12 mouse cellular contexts compared by ENCODE assay signal in the genomic region with DNA sequence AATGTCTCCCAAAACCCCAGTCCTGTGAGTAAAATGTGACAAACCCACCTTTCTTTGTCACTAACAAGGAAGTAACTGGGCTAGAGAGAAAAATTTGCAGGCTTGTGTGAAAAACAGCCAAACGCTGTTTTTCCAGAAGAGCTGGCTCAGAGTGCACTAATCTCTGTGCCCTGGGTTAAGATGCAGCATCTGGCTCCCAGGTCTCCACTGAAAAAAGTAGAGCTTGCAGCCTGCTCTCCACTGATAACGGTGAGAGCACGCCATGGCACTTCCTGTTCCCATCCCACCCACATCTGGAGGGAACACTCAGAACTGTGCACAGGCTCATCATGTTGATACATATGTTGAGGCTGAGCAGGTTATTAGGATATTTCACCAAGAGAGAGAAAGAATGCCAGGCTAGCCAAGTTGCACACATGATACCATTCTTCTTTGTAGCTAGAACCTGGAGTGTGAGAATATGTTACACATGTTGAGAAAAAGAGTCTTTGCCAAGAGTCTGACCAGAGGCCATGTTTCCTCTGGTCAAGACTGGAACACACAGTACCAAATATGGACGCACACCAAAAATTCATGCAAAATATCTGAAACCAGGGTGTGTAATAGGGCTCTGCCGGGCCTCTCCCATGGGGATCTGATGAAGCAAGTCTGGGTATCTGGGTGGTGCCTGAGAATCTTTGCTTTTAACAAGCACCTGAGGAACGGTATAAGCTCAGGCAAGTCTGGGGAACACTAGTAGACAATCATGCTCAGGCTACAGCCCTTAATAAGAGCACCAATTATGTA.
DNase-seq lines count a peak whose midpoint lies in the region; ATAC-seq and TF ChIP-seq lines count a peak whose summit lies in the region.
"Had no signal": no experiment of that assay in that cellular context is flagged by ENCODE, and none has a peak within 500 bp of the region (broad histone marks: within the 10 kb centered on the region; RNA-seq: fewer than 3 reads in every experiment).

No protein-coding gene starts in this region.

- no peak for TF ChIP-seq CTCF in intestine, postnatal 0 days (IDR thresholded peaks at IDR 0.05; ENCODE audit: low read depth)

- ATAC-seq in intestine, embryonic 15.5 days: peak; percentile 59; the same call in 1 of the 2 replicates
- no peak for ATAC-seq in intestine, postnatal 0 days
- ATAC-seq in liver, embryonic 12.5 days: peak; percentile 97
- ATAC-seq in stomach, embryonic 15.5 days (ENCODE audit: insufficient read depth, low FRiP score, low read depth): peak; percentile 92
- ATAC-seq: forebrain, postnatal 0 days; Patski had no signal

- H3K27ac ChIP-seq in intestine, embryonic 15.5 days: no peak overlapping the region
- H3K27ac ChIP-seq in intestine, postnatal 0 days (ENCODE audit: low read depth, low read length): no peak overlapping the region
- peak overlapping the region; percentile 99 for H3K27ac ChIP-seq in liver, embryonic 12.5 days
- peak overlapping the region; percentile 63 for H3K27ac ChIP-seq in stomach, embryonic 15.5 days

- no peak overlapping the region for H3K4me2 ChIP-seq in intestine, embryonic 15.5 days (replicated peaks)
- H3K4me2 ChIP-seq in intestine, postnatal 0 days (replicated peaks; ENCODE audit: low read depth): no peak overlapping the region
- peak overlapping the region; percentile 74 for H3K4me2 ChIP-seq in liver, embryonic 12.5 days
- no peak overlapping the region for H3K4me2 ChIP-seq in stomach, embryonic 15.5 days

- peak; percentile 55 for DNase-seq in adipocyte (ENCODE audit: low spot score)
- no peak for DNase-seq in cerebellum, postnatal 14 days
- no peak for DNase-seq in adrenal gland, adult (ENCODE audit: inconsistent age in 2 of 2, low spot score in 1 of 2)
- DNase-seq in urinary bladder, postnatal 36 days (ENCODE audit: low spot score in 2 of 2): no peak
- DNase-seq: cerebellum, adult 11-12 months; forebrain, postnatal 0 days; right cerebral cortex, adult 18-20 months had no signal

- H3K9ac ChIP-seq in intestine, embryonic 15.5 days: no peak overlapping the region
- H3K9ac ChIP-seq in intestine, postnatal 0 days (ENCODE audit: low read depth, low read length): no peak overlapping the region
- H3K9ac ChIP-seq in liver, embryonic 12.5 days: peak overlapping the region; percentile 66
- H3K9ac ChIP-seq in stomach, embryonic 15.5 days: no peak overlapping the region
- H3K9ac ChIP-seq: forebrain, postnatal 0 days had no signal

- WGBS in intestine, embryonic 15.5 days: 66% methylated on average over 6 of the region's 6 CpGs
- WGBS in intestine, postnatal 0 days: 65% methylated on average over 6 of the region's 6 CpGs
- 32% methylated on average over 6 of the region's 6 CpGs for WGBS in liver, embryonic 12.5 days (ENCODE audit: insufficient replicate concordance)
- 50% methylated on average over 6 of the region's 6 CpGs for WGBS in stomach, embryonic 15.5 days

- peaks cover 11% of the 10 kb centered on the region; the same call in 1 of the 2 replicates for H3K4me1 ChIP-seq in intestine, embryonic 15.5 days (replicated peaks)
- H3K4me1 ChIP-seq in intestine, postnatal 0 days (replicated peaks; ENCODE audit: control insufficient read depth, insufficient read depth, low read length): 0 out of 2 replicates have a peak, but pooled peaks cover 1% of the 10 kb centered on the region
- H3K4me1 ChIP-seq in liver, embryonic 12.5 days: peaks cover 84% of the 10 kb centered on the region
- H3K4me1 ChIP-seq in stomach, embryonic 15.5 days: peaks cover 22% of the 10 kb centered on the region

- no peaks in the 10 kb centered on the region for H3K36me3 ChIP-seq in intestine, embryonic 15.5 days
- no peaks in the 10 kb centered on the region for H3K36me3 ChIP-seq in intestine, postnatal 0 days (ENCODE audit: control insufficient read depth, insufficient read depth)
- H3K36me3 ChIP-seq in liver, embryonic 12.5 days: no peaks in the 10 kb centered on the region
- no peaks in the 10 kb centered on the region for H3K36me3 ChIP-seq in stomach, embryonic 15.5 days

- H3K4me3 ChIP-seq in intestine, embryonic 15.5 days (replicated peaks): no peak overlapping the region
- no peak overlapping the region for H3K4me3 ChIP-seq in intestine, postnatal 0 days (ENCODE audit: low read depth, low read length)
- H3K4me3 ChIP-seq in liver, embryonic 12.5 days: peak overlapping the region; percentile 44
- H3K4me3 ChIP-seq in stomach, embryonic 15.5 days (replicated peaks): no peak overlapping the region

- H3K9me3 ChIP-seq in intestine, embryonic 15.5 days: no peaks in the 10 kb centered on the region
- no peaks in the 10 kb centered on the region for H3K9me3 ChIP-seq in intestine, postnatal 0 days (ENCODE audit: control insufficient read depth)
- no peaks in the 10 kb centered on the region for H3K9me3 ChIP-seq in liver, embryonic 12.5 days (replicated peaks)
- H3K9me3 ChIP-seq in stomach, embryonic 15.5 days: no peaks in the 10 kb centered on the region

- no peaks in the 10 kb centered on the region for H3K27me3 ChIP-seq in intestine, embryonic 15.5 days (replicated peaks)
- no peaks in the 10 kb centered on the region for H3K27me3 ChIP-seq in intestine, postnatal 0 days (replicated peaks; ENCODE audit: control insufficient read depth, insufficient read depth, low read length)
- no peaks in the 10 kb centered on the region for H3K27me3 ChIP-seq in liver, embryonic 12.5 days (replicated peaks)
- H3K27me3 ChIP-seq in stomach, embryonic 15.5 days (replicated peaks): no peaks in the 10 kb centered on the region
- H3K27me3 ChIP-seq: Patski had no signal

Comparison
In these comparisons a context has a peak if more than half of its experiments do, and no peak if none do; other contexts are left out.
1. H3K27ac ChIP-seq: peak in liver, embryonic 12.5 days (single experiment) and stomach, embryonic 15.5 days (single experiment); none in intestine, embryonic 15.5 days (single experiment) and intestine, postnatal 0 days (single experiment).